Mouse (Mus musculus) erythroblast, adult 5-6 weeks (primary cell): ENCODE data around the gene Rin3. TPM values are rescaled to one million over a fixed set of nuclear protein-coding genes. Genes with fewer than 3 reads are reported as not detected.

Source experiments
- ATAC-seq: replicated peaks from 2 replicates; pipeline ENCODE4 v1.8.0; 2016; ENCODE audit warnings: moderate number of reproducible peaks, mild to moderate bottlenecking, moderate TSS enrichment, inconsistent platforms; ENCODE audit not compliant: poor library complexity, low FRiP score, severe bottlenecking
- total RNA-seq, 2 experiments: library from RNA; stranded (forward) in 1 of 2; stranded (reverse) in 1 of 2; fragments of 150-400 nt in 1 of 2; fragments of 200-764, 138-1000 nt in 1 of 2; gene quantifications; 2 replicates each; pipeline versions ENCODE4 v1.2.3 to v1.2.4; 2015 to 2017; ENCODE audit warnings: low replicate concordance in 2 of 2

Rin3 gene
- total RNA-seq, 2 experiments from 2014 or later = 33.7 to 48.8 TPM

- no peak for ATAC-seq
Observed at GRCm38 (mm10) chr12:102395998-102396991, 113.4 kb downstream of the Rin3 start.

GRCm38 (mm10) chr12:102398588-102398987 is 115.7 kb downstream of the Rin3 start:
- ATAC-seq = no peak

- ATAC-seq = no peak
Observed at GRCm38 (mm10) chr12:102413171-102413570, 130.3 kb downstream of the Rin3 start.

GRCm38 (mm10) chr12:102414686-102415085 is 131.8 kb downstream of the Rin3 start:
- no peak for ATAC-seq

GRCm38 (mm10) chr12:102416391-102416837 is 133.6 kb downstream of the Rin3 start:
- 0 out of 2 replicates have a peak, but pooled peaks have one; percentile 55 for ATAC-seq

GRCm38 (mm10) chr12:102416955-102417510 is 134.2 kb downstream of the Rin3 start:
- ATAC-seq = no peak

GRCm38 (mm10) chr12:102417701-102418100 is 134.9 kb downstream of the Rin3 start:
- ATAC-seq = no peak

- ATAC-seq = no peak
Observed at GRCm38 (mm10) chr12:102419544-102419943, 136.7 kb downstream of the Rin3 start.

- peak; percentile 87 for ATAC-seq
Observed at GRCm38 (mm10) chr12:102420168-102420890, 137.5 kb downstream of the Rin3 start.

GRCm38 (mm10) chr12:102422065-102422464 is 139.2 kb downstream of the Rin3 start:
- no peak for ATAC-seq

- no peak for ATAC-seq
Observed at GRCm38 (mm10) chr12:102422623-102423320, 139.9 kb downstream of the Rin3 start.

GRCm38 (mm10) chr12:102423625-102424024 is 140.8 kb downstream of the Rin3 start:
- ATAC-seq = no peak

GRCm38 (mm10) chr12:102424456-102424855 is 141.6 kb downstream of the Rin3 start:
- ATAC-seq = no peak

GRCm38 (mm10) chr12:102425048-102425578 is 142.3 kb downstream of the Rin3 start:
- no peak for ATAC-seq

GRCm38 (mm10) chr12:102426285-102426684 is 143.4 kb downstream of the Rin3 start:
- ATAC-seq = peak; percentile 100

- ATAC-seq = no peak
Observed at GRCm38 (mm10) chr12:102429656-102430055, 146.8 kb downstream of the Rin3 start.

GRCm38 (mm10) chr12:102430228-102430627 is 147.4 kb downstream of the Rin3 start:
- no peak for ATAC-seq

- ATAC-seq = no peak
Observed at GRCm38 (mm10) chr12:102432238-102432637, 149.4 kb downstream of the Rin3 start.

GRCm38 (mm10) chr12:102434107-102434506 is 151.3 kb downstream of the Rin3 start:
- ATAC-seq = no peak
